Mouse (Mus musculus) megakaryocyte, embryonic 14.5 days (primary cell): ENCODE measurements around the gene Cacna1d.

Source experiments
- FLI1 ChIP-seq: IDR thresholded peaks from 2 replicates; pipeline ENCODE4 v1.6.1; 2012; ENCODE audit warnings: low read length, inconsistent platforms, mixed read lengths
- GATA1 ChIP-seq: IDR thresholded peaks from 3 replicates; pipeline ENCODE4 v1.6.1; 2012; ENCODE audit warnings: mixed read lengths, low read length, inconsistent platforms, borderline replicate concordance

GRCm38 (mm10) chr14:30198882-30199281, 292.4 kb downstream of the Cacna1d start:
- no peak for TF ChIP-seq GATA1
- no peak for TF ChIP-seq FLI1
